Mouse (Mus musculus) heart, adult 8-10 months (tissue): ENCODE measurements around the gene Aup1. TPM values are rescaled to one million over a fixed set of nuclear protein-coding genes. Genes with fewer than 3 reads are reported as not detected.
A peak's percentile ranks its signal among the peaks of the same experiment; 100 is the strongest.

Experiments used
- DNase-seq: peaks from one replicate; pipeline ENCODE4 v3.0.0; 2022; ENCODE audit warnings: low spot score
- total RNA-seq, 4 experiments: library from RNA; stranded (reverse); gene quantifications; 2 replicates each; pipeline ENCODE4 v1.2.4; 2022

The Aup1 gene
- total RNA-seq, 4 experiments from 2014 or later: 63.1 to 78.6 (median 72.3) TPM

DNA sequence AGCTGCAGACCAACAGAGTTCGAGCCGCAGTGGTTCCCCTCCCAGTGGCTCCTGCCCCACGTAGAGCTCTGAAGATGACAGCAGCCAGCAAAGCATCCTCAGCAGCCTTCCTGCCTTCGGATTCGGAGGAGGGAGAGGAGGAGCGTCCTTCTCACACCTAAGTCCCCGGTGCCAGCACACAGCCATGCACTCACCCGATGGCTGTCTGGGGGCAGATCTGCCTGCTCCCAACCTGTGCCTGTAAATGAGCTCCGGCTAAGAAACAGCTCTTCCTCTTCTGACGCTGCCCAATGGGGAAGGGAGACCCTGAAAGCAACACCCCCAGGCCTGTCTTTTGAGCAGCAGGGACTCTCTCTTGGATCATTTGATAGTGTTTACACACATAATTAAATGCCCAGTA is 24.5 kb upstream of the Aup1 start:
- DNase-seq: no peak

DNA sequence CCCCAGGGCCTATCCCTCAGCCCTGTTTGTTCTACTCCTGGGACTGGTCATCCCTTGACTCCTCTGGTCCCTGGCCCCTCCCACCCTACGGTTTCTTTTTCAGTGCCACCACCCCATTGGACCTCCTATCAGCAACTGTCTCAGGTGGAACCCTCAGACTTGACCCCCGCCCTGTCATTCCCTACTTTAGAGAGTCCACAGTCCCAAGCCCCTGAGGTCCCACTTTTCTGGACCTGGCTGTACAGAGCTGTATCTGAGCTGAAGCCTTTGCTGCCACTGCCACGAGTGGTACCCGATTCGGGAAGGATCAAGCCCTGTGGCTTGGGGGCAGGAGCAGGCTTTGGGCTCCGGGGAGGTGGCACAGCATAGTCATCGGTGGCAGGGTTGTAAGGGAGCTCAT is 23.2 kb upstream of the Aup1 start:
- no peak for DNase-seq

DNA sequence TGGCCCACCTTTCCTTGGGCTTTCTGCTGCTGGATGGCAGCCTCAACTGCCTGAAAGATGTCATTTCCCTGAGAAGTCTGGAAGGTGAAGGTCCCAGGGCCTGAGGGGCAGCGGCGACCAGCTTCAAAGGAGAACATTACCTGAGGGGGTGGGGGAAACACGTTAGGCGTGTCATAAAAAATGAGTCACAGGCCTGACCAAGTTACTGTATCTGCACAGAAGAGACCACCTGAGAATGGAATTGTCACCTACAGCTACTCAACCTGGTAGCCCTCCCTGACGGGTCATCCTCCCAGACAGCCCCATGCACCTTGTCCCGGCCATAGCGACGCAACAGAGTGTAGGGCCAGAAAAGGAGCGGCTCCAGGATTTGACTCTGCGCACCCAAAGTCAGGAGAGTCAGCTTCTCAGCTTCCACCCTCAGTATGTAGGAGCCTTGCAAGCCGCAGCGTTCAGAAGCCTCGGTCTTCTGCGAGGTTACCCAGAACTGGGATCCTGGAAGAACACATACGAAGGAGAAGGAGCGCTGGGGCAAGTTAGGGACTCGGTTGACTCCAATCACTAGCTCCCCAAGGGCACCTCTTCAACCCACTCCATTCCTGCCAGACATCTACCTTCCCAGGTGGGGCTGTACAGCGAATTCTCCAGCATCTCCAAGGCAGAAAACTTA is 22.3 kb upstream of the Aup1 start:
- DNase-seq: no peak

DNA sequence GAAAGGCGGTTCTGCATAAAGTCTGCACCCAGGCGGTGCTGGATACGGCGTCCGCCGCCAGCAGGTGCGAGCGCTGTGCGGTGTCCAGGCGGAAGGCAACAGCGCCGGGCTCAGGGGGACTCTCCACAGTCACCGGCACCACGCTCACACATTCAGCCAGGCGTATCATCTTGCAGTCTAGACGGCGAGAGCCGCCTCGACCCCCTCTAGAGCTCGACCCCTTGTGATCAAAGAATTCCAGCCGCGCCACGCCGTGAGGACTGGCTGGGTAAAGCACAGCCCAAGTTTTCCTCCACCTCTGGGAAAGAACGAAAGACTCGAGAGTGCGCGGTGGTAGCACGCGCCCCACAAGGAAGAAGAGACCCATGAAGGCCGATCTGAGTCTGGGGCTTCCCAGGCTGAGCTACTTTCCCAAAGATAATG is 21.5 kb upstream of the Aup1 start:
- DNase-seq: no peak

DNA sequence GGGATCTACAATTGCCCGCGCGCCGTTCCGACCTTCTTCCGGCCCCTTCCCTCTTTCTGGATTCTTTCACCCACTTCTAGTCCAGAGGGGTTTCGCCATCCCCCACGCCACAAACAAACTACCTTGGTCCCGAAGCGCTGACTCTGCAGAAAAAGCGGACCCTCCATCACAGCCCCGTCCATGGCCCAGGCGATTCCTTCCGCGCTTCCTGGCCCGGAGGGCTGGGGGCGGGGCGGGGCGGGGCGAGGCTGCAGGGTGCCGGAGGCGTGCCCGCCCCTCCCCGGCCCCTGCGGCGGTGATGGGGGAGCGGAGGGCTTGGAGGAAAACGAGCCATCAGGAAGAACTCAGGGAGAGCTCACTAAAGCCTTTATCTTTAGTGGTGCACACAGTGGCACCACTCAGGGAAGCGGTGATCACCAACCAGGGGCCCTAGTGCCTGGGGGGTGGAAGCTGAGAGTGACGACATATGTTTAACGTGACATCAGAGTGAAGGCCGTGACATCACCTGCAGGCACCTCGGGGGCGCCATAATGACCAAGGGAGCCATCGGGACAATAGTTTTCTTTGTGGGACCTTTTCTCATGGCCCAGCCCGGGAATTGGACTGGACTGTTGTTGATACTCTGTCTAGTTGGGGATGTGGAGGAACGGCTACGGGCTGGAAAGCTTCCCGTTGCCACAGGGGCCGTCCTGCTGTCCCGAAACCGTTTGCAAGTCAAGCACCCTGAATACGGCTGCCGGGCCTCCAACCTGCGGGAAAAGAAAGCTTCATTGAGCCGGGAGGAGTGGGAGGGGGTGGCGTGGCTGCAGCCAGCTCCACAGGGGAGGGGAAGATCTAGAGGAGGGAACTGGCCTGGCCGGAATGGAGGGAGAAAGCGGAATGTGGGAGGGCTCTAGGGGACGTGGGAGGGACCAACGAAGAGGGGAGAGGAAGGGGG is 20.8 kb upstream of the Aup1 start, which contains the start of the genes Dok1 and Loxl3:
TSS of gene Dok1 (minus strand) at position 223 of the 937 bp plus-strand sequence.
TSS of gene Loxl3 (plus strand) at position 925 of the 937 bp plus-strand sequence.
- peak; percentile 75 for DNase-seq

DNA sequence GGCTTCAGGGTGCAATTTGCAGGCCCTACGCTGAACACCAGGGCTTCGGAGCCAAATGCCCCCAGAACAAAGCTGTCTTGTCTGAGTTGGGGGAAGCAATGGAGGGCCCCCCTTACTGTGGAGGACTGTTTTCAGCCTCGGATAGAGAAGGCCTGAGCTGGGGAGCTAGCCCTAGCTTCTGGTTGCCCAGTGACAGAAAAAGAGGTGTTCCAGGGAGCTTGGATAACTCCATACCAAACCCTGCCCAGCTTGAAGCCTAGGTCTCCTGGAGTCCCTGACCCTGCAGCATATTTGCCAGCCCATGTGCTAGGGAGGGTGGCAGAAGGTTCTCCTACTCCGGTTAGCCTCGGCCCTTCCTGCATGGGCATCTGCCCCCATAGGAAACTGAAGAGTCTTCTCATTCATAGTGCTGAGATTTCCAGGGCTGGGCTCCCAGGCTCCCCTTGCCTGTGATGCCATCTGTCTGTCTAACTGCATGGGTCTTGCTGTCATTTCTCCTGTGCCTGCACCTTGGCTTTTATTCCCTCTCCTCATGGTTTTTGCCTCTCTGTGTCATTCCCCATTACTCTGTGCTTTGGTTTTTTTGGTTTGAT is 19.8 kb upstream of the Aup1 start:
- no peak for DNase-seq

DNA sequence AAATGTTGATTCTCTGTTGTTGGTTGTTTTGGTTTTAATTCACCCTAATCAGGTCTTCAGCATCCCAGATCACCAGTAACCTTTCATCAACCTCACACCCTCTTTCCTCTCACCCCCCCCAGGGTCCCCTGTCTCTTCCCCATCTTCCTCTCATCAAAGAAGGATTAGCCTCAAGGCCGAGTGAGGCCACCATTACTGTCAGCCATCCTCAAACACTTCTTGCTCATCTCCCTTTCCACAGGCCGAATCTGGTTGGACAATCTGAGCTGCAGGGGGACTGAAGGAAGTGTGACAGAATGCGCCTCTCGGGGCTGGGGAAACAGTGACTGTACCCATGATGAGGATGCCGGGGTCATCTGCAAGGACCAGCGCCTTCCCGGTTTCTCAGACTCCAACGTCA is 17.1 kb upstream of the Aup1 start:
- DNase-seq: no peak

DNA sequence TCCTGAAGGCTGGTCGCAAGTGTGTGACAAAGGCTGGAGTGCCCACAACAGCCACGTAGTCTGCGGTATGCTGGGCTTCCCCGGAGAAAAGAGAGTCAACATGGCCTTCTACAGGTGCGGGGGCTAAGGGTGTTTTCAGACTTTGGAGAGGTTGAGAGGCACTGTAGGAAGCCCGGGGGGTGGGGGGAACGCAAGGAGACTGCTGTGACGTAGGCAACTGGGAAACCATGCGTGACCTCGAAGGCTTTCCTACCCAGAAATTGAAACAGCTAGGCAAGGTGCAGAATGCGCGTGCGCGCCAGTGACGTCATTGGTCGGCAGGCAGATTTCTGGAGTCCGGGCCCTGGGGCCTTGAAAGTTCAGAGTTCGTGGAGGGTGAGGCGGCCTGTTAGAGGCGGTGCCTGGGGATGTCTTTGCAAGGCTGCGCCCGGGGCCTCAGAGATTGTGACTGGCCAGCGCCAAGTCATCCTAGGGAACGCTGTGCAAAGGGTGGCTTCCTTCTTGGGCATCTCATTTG is 15.8 kb upstream of the Aup1 start:
- DNase-seq: peak; percentile 94

DNA sequence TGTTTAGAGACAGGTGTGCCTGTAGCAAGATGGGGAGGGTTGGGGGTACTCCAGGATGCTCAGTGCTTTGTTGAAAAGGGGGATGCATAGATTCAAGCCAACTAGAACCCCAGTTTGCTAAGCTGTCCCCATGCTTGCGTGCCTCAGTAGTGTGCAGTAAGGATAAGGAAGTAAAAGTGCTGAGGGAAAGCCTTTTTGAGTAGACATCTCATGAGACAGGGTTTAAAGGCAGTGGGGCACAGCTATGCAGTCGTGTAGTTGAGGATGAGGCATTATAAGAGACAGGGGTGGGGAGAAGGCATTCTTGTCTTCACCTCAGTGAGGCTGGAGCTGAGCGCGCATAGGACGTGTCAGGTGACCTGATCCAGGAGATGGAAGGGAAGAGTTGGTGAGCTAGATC is 13.7 kb upstream of the Aup1 start:
- DNase-seq: no peak

DNA sequence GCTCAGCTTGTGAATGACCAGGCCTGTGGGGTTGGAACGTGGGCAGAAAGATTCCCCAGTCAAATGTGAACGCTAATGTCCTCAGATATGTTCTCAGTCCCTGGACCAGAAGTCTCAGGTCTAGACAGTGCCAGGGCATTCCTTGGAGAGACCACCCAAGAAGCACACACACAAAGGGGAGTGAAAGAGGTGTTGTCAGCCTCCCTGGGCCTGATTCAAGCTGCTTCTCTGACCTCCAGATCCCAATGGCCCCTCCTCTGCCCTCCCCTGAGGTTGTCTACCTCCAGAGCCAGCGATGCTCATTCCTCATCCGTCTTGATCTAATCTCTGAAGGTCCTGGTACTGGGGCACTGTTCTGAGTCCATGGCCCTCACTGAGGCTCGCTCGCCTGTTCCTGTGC is 10.8 kb upstream of the Aup1 start:
- no peak for DNase-seq

DNA sequence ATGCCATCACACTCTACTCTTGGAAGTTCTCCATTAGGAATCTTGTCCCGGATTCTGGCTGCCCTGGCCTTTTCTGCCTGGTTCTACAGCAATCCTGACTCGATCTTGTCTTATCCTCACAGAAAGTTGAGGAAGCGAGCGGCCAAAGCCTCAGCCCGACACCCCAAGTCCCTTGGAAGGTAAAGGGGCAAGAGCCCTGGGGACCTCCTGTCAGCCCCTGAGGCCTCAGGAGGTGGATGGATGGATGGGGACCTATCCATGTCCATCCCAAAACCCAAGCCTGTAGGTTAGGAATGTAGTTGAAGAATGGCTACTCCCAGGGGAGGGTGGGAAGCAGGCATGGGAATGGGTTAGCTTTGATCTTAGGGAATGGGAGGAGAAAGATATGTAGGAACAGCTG is 10.3 kb upstream of the Aup1 start:
- no peak for DNase-seq

DNA sequence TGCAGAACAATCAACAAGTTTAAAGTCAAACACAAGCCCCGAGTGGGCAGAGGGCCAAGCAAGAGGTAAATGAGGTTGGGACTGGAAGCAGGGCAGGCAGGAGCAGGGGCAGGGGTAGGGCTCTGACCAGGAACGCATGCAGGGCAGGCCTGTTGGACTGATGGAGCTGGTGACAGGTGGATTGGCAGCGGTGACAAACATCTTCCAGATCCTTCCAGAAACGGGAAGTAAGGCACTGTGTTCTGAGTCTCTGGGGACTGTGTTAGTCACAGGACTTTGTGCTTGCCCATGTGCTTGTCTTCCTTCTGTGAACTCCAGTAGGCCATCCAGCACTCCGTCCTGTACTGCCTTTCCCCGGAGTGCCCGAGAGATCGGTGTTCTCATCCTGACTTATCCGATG is 9.6 kb upstream of the Aup1 start:
- DNase-seq: peak; percentile 55

DNA sequence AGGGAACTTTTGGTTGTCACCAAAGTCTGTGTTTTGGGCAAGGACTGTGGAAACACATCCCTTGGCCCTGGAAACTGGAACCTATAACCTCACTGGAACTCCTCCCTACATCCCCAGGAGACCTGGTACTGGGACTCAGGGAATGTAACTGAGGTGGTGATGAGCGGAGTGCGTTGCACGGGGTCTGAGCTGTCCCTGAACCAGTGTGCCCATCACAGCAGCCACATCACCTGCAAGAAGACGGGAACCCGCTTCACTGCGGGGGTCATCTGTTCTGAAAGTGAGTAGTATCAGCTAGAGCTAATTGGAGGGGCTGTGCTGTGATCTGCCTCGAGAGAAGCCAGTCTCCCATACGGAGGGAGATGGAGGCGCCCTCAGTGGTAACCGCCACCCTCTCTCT is 5.0 kb upstream of the Aup1 start:
- DNase-seq: no peak

DNA sequence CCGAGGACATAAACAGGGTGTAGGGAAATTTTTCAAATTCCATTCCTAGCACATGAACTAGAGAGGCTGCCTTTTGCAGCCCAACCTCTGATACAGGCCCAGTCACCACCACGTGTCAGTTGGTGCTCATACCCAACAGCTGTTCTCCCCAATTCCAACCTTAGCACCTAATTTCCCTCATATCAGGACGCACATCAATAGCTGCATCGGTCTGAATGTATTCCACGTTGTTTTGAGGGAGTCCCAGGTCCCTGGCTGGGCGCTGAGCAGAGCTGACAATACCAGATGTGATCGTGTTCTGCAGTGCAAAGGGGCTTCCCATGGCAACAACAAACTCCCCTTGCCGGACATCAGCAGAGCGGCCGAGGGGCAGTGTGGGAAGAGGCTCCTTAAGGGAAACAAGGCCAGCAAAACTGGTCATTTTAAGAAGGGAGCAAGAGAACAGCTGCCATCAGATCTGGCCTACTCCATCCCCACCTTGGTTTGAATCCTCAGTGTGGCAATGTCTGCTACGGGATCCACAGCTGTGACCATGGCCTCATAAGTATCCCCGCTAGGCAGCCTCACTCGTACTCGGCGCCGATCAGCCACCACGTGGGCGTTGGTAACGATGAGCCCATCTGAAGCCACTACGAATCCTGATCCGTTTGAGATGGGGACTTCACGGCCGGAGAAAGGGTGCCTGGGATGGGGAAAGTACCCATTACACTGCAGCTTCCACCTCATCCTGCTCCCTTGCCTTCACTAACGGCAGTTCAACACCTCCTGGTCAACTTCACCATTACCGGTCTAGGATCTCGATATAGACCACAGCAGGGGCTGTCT is 973 bp upstream of the Aup1 start:
- DNase-seq: no peak

DNA sequence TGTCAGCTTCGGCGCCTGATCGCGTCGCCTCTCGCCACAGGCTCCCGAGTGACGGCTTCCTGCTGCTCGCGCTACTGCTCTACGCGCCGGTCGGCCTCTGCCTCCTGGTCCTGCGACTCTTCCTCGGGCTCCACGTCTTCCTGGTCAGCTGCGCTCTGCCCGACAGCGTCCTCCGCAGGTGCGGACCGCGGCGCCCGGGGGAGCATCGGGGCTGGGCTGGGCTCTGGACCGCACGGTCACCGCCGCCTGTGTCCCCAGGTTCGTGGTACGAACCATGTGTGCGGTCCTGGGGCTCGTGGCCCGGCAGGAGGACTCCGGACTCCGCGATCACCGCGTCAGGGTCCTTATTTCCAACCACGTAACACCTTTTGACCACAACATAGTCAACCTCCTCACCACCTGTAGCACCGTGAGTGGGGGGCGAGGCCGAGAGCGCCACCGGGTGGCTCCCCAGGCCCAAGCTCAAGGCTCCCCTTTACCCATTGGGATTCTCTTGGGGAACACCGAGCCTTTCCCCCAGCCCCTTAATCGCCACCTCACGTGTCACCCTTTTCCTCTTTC is 630 bp downstream of the Aup1 start, which contains the start of gene Htra2:
TSS of gene Htra2 (minus strand) at position 403 of the 561 bp plus-strand sequence.
- no peak for DNase-seq

DNA sequence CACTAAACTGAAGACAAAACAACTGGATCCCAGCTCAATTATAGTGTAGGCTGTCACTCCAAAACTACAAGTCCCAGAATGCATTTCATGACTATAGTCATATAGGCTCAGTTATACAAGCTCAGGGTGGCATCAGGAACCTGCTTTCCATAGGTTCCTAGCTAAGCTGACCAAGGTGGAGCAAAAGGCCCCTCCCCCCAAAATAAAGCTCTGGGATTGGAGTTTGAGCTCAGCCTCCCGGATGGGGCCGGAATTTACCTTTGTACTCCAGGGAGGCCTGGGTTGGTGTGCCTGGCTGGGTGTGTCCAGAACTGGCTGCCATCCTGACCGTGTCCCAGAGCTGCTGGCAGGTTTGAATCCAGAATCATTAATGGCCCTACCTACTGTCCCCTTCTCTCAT is 3.5 kb downstream of the Aup1 start, which contains the start of gene Dqx1:
TSS of gene Dqx1 (plus strand) at position 55 of the 400 bp plus-strand sequence.
- DNase-seq: no peak

DNA sequence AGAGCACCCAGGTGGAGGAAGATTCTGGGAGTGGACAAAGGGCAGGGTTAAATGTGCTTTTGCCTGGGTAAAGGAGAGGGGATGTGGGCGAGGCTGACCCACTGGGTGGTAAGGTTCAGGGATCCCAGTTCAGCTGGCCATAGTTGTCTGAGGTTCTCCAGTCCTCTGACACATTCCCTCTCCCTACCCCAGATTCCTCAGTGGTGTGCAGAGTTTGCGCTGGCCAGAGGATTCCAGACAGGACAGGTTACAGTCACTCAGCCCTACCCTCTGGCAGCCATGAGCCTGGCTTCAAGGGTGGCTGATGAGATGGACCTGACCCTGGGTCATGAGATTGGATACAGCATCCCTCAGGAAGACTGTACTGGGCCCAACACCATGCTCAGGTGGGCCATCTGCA is 4.4 kb downstream of the Aup1 start:
- DNase-seq: no peak

DNA sequence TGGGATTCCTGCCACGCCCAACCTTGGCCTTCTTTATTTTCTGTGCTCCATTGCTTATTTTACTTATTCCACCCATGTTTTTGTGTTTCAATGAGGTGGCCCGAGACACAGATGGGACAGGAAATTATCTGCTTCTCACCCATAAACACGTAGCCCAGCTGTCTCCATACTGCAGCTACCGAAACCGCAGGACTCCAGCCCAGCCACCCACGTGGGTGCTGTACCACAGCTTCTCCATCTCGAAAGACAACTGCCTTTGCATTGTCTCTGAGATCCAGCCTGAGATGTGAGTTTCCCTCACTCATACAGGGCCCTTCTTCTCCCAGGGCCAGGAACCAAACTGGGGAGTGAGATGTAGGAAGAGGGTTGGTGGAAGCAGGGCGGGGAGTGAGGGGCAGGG is 11.7 kb downstream of the Aup1 start:
- no peak for DNase-seq

DNA sequence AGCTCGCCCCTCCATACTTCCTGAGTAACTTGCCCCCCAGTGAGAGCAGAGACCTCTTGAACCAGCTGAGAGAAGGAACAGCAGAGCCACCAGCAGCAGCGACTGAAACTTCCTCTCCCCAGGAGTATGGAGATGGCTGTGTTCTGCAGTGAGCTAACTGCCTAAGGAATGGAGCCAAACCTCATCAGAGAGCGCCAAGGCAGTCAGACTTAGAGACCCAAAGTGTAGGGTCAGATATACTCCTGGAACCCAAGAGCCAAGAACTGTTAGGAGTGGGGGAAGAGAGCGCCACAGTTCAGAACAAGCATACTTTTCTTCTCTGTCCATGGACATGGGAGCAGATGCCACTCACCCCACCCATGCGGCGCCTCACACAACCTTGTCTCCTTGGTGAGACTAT is 12.1 kb downstream of the Aup1 start:
- DNase-seq: no peak

DNA sequence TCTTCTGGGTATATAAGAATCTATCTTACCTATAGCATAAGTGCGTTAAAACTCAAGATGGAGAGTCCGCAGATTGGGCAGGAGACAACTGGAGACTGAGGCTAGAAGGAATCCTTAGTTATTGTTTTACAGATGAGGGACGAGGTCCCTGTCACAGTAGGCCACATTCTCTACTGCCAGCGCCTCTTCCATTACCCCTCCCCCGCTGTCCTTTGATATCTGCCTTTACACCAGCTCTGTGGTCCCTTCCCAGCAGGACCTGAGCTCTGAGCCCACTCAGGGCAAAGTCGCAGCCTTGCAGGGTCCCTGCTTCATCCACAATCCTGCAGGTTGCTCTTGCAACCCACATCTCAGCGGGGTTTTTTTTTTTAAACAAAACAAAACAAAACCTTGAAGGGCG is 13.9 kb downstream of the Aup1 start:
- no peak for DNase-seq
